Mouse (Mus musculus) kidney, adult 18-20 months (tissue): Measurements from ENCODE around the gene Ctsd.

Source experiments
- DNase-seq: peaks from one replicate; pipeline ENCODE4 v3.0.0; 2021

Ctsd gene

GRCm38 (mm10) chr7:142331281-142331680 is 56.6 kb downstream of the Ctsd start:
- no peak for DNase-seq

- DNase-seq: peak; percentile 56
Measured at GRCm38 (mm10) chr7:142330271-142330724, 57.5 kb downstream of the Ctsd start.

GRCm38 (mm10) chr7:142328507-142328906 is 59.3 kb downstream of the Ctsd start:
- no peak for DNase-seq

GRCm38 (mm10) chr7:142326714-142327445 is 61.0 kb downstream of the Ctsd start:
- no peak for DNase-seq
